Mouse (Mus musculus) left cerebral cortex, adult 18-20 months (tissue): ENCODE measurements at regions not wholly inside any gene's neighbourhood (a gene's known extent, or its start where the extent isn't known, plus 50 kb on each side); places are given as distances from the start of the nearest gene placed in this dataset.

ENCODE experiments used
- DNase-seq, 2 experiments: peaks; one replicate each; pipeline ENCODE4 v3.0.0; 2021 to 2022; ENCODE audit warnings: low spot score in 2 of 2, mixed read lengths in 1 of 2

DNA sequence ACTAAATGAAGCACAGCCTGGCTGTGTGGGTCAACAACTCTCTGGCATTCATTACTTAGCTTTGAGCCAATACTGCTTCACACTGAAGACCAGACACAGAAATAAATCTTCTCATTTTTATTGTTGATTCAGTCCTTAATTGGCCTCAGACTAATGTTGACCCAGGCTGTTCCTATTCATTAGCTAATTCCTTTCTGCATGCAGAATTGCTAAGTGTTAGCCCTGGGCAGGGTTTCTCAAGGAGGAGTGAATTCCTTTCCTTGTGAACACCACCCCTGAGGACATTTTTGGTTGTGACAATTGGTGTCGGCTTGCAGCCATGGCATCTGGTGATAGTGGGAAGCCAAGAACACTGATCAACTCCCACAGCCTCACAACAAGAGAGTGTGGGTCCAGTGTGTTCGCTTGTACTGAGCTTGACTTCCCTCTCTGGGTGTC lies 179.5 kb downstream of the Cavin4 start:
- DNase-seq = no peak

DNA sequence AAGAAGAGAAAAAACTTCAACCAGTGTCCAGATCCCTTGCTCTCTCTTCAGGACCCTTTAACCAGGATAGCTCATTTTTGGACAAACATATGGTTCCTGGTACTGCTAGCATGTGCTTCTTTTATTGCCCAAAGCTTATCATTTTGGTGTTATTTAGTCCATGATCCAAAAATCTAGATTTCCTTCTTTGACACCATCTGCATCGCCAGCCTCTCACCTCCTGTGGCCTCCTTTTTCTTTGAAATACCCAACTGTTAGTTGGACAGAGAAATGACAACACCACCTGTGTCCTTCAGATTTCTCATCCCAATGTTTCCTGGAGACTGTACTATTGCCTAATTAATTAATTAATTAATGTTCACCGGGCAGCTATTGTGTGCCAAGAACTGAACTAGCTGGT lies 188.0 kb upstream of the Plppr1 start:
- no peak for DNase-seq

DNA sequence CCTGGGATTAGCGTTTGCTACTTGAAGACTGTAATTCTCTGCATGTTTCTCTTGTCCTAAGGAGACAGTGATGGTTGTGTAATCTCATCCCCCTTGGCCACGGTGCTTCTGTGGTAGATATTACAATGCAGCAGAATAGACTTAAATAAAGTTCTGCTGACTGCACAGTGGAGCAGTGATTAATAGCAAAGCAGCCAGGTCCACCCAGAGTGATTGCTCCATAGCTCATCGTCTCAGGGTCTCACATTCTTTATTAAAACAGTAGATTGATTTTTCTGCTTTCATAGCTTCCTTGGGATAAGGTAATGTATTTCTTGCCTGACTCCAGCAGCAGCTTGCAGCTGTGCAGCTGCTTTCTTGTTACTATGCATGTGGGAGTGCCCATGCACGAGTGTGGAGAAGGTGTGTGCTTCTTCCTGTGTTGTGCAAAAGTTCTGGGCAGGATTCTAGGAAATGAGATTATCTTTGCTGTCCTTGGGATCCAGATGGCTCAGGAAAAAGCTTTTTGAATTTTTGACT lies 169.9 kb upstream of the Plppr1 start:
- no peak for DNase-seq

- no peak for DNase-seq
Measured at GRCm38 (mm10) chr4:48904551-48904950, 154.5 kb upstream of the Plppr1 start.

DNA sequence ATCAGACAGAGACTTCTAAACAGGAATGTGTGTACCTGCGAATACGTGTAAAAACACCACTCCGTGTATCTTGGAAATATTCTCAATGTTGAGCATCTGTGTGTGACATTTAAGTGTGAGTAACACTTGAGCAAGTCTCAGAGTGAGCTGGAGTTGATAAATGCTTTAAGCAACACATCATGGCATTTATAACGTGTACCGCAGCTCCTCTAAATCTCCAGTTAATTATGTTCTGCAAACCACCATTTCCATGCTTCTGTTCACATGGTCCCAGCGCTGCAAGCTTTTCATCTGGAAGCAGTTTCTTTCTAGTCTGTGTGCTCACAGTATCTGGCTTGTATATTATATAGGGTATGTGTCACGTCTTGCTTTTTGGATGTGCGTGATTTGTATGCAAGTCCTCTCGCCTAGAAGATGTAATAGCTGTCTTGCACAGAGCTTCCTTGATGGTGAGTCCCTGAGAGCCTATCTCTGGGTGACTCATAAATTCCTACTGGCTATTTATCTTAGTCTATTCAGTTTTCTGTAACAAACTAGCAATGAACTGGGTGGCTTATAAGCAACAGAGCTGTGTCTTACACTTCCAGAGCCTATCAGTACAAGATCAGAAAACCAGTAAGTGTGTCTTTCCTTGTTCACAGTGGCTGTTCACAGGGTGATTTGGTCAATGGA lies 153.7 kb upstream of the Plppr1 start:
- no peak for DNase-seq

DNA sequence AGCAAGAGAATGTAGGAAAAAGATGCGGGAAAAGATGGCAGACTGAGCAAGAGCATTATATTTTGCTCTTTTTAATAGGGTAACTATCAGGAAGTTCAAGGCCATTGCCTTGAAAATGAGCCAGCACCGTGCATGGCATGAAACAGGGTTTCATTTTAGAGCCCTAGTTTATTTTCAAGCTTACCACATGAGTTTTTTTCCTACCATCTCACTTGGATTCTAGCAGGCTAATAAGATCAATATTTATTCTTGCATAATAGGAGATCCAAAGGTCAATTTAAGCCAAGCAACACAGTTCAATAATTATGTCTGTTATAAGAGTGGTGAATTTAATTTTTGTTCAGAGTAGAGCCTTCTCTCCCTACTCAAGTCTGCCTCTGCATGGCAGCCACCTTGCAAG lies 149.9 kb upstream of the Plppr1 start:
- no peak for DNase-seq

DNA sequence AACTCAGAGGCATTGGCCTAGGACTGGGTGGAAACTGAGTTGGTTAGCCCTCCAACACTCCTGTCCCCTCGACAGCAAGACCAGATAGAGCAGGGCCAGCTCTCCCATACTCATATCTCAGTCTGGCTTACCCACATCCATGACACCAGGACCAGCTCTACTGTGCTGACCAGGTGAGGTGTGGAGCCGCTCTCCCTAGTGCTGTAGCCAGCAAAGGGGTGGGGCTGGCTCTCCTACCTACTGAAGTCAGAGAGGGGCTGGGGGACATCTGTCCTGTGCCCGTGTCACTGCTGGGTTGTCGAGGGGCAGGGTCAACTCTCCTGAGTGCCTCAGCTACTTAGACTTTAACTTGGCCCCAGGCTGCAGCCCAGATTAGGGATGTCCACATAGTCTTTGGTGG lies 145.8 kb upstream of the Plppr1 start:
- no peak for DNase-seq

DNA sequence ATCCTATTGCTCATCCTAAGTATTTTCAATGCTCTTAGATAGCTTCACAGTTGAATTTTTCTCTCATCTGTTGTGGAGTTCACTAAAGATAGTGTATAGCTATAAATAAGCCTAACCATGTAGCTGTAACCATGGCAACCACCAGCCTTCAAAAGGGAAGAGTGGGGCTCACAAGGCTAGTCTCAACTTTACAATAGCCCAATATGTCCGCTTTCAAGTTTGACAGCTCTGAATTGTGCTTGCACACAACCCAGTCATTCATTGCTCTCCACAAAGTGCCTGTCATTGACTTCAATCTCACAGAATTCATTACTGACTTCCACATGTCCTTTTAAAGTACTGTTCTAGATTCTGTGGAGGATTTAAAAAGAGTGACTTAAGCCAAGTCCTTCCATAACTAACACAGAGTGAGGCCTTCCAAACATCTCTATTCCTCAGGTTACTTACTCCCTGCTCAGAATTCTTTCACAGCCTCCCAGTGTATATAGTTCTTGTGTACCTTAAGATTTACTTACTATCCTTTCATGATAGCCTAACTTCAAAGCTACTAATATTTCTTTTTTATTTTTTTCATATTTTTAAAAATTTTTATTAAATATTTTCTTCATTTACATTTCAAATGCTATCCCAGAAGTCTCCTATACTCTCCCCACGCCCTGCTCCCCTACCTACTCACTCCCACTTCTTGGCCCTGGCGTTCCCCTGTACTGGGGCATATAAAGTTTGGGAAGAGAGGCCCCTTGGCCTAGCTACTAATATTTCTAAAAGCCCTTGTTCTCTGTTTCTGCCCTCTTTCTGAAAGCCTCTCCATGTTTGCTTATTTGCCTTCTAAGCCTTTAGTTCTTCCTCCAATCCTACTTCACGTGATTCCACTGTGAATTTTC lies 134.3 kb upstream of the Plppr1 start:
- peak; percentile 55 to 56 for DNase-seq

GRCm38 (mm10) chr4:48938420-48938819 lies 120.7 kb upstream of the Plppr1 start:
- no peak for DNase-seq

GRCm38 (mm10) chr4:48938892-48939291 lies 120.2 kb upstream of the Plppr1 start:
- DNase-seq = peak; percentile 13 to 39

- DNase-seq = no peak
Measured at GRCm38 (mm10) chr4:48945266-48945818, 113.7 kb upstream of the Plppr1 start.

DNA sequence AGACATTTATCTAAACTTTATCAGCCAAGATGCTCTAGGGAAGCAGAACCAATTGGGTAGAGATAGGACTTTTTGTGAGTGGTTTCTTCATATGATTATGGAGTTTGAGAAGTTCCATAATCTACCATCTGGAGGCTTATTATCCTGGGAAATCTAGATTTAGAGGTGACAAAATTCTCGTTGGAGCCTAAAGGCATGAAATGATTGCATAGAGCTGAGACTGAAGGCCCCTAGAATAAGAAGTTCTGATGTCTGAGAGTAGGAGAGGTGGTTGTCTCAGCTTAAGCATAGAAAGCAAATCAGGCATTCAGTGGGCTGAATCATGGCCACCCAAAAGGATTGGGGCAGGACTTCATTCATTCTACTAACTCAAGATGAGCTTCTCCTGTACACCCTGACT lies 106.1 kb upstream of the Plppr1 start:
- DNase-seq = no peak

DNA sequence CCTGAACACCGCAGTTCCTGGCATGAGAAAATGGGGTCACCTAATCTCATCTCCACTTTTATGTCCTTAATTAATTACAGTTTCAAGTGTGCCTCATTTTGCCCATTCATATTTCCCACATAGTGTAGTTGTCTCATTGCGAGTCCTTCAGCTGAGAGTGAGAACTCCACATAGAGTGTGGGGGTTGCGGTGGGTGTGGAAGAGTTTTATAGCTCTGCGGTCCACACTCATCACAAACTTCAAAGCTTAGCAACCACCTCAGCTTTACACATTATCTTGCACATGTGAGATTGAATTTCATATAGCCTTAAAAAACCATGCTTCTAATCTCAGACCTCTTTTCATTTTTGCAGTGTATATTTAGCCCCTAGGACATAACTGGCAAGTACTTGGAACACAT lies 83.3 kb upstream of the Plppr1 start:
- no peak for DNase-seq

- DNase-seq = no peak
Measured at GRCm38 (mm10) chr4:48992021-48992420, 67.1 kb upstream of the Plppr1 start.
